Mouse (Mus musculus) yolk sac, embryonic 10.5 days (tissue): ENCODE measurements around the gene Nek8.

Experiments
- DNase-seq: peaks from one replicate; pipeline ENCODE4 v3.0.0-alpha.2; 2017; ENCODE audit warnings: low spot score

Gene Nek8

DNA sequence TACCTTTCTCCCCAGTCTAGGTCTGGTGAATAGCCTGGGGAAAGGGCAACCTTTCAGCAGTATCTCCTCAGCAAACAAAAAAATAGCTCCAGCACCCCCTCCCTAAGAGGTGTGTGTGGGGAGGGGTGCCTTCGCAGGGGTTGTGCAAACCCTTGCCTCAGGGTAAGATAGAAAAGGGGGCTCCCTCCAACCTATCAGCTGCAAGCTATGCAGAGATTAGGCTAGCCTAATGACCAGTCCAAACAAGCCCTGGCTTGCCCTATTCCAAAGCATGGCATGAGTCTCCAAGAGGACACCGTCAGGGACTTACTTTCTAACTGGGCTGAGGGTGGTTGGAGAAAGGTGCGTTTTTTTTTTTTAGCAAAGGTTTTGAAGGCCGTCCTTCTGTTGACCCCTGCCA lies 10.3 kb downstream of the Nek8 start:
- DNase-seq: no peak

- DNase-seq: no peak
Observed at GRCm38 (mm10) chr11:78165761-78166109, 10.7 kb downstream of the Nek8 start.

- peak; percentile 88 for DNase-seq
Observed at GRCm38 (mm10) chr11:78164924-78165760, 11.3 kb downstream of the Nek8 start, which contains the start of gene Traf4. TSS of gene Traf4 (minus strand) at chr11:78165589.

DNA sequence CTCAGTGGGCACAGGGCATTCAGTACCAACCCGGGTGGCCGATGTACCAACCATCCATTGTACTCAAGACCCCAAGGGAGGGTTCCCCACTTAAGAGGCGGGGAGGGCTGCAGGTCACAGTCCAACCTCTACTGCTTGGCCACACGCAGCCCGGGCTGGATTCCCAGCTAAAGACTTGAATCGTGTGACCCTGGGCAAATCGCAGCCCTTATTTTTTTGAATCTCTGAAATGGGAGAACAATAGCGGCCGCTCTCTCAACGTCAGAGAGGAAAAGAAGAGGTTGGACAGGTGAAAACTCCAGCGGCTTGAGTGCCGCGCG lies 11.9 kb downstream of the Nek8 start:
- DNase-seq: no peak

DNA sequence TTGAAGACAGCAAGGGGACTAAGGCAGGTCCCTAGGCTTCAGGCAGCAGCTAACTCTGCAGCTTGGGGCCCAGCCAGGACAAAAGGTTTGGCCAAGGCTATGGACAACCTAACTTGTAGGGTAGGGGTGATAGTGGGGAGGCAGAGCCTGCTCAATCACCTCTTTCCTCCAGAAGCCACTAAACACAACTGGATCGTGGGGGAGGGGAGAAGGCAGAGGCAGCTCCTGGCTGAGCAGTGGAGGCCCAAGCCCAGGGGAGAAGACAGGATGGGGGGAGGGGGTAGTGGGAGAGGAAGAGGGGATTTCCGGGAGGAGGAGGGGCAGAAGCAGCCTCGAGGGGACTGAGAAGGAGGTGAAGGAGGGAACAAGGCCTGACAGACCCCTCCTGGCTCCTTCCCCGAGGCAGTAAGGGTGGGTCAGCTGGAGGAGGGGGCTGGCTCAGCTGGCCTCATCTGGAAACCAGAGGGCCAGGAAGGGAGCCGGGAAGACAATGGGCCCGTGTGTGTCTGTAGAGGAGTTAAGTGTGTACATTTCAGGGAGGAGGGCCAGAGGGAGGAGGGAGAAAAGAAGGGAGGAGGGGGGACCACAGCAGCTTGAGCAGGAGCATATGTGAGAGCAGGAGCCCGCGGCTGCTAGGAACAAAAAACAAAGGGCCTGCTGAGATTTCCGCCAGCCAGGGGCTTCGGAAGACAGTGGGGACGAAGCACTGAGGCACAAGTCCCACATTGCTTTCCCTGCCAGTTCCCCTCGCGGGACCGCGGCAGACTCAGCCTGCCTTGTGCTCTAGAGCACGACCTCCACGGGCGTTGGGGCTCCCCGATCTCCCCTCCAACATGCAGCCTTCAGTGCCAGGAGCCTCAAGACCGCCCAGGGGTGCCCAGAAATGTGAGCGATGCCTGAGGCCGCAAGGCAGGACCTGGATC lies 12.5 kb downstream of the Nek8 start:
- DNase-seq: peak; percentile 89

- no peak for DNase-seq
Observed at GRCm38 (mm10) chr11:78163045-78163444, 13.4 kb downstream of the Nek8 start.

DNA sequence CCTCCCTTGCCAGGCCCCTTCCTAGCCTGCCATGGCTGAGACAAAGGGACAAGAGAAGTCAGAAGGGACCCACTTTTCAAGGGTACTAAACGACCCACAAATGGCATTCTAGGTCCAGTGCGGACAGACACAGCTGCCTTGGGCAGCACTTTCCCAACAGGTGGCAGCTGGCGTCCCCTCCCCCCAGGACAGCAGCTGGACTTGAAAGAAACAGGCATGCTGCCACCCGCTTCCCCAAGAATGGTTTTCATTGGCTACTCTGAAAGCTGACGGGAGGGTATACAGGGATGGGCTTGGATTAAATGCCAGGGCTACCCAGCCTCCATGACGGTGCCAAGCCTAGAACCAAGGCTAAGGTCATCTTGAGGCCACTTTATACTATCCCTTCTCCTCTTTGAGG lies 14.0 kb downstream of the Nek8 start:
- no peak for DNase-seq

DNA sequence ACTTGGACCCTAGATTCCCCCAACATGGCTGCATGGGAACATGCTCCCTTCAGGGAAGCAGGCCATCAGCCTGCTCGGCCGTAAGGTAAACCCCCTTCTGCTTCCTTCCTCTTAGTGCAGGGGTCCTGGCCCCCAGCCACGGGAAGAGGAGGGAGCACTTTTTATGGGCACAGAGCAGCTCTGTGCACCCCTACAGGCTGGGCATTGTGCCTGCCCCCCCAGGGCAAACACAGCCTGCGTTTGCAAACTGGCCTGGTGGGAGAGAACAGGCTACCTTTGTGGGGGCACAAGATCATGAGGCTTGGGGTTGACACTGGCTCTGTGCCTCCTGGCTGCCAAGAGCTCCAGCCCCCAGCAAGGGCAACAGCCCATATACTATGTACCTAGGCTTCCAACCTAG lies 14.5 kb downstream of the Nek8 start:
- DNase-seq: no peak

GRCm38 (mm10) chr11:78161169-78161568 lies 15.3 kb downstream of the Nek8 start:
- DNase-seq: no peak

DNA sequence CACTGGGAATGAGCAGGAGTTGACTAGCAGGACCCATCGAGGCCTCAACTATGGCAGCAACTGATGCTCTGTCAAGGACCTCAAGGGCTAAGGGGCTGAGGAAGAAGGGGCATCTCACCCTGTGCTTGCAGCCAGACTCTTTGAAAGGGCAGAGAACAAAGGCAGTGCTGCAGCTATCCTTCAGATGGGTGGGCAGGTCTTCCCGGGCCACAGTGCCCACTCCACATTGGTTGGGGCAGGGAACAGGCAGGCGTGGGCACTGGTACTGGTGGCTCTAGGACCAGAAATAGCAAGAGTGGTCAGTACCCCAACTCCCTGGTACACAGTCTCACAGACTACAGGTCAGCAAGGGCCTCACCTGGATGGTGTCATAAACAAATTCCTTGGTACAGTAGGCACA lies 15.8 kb downstream of the Nek8 start:
- DNase-seq: no peak

GRCm38 (mm10) chr11:78160171-78160570 lies 16.3 kb downstream of the Nek8 start:
- DNase-seq: no peak

DNA sequence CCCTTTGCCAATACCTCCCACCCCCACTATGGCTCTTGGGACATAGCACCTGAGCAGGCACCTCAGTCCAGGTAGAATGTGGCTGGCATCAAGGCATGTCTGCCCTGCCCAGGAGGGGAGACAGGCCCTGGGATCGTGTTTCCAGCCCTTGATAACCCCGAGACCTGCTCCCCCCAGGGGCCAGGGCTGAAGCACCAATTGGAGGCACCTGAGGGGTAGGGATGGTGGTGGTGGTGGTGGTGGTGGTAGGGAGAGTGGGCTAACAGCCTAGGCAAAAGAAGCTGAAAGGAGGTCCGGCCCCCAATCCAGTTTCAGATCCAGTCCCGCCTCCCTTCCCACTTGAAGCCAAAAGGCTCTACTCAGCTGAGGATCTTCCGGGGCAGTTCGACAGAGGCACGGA lies 16.9 kb downstream of the Nek8 start:
- no peak for DNase-seq

GRCm38 (mm10) chr11:78159096-78159495 lies 17.4 kb downstream of the Nek8 start:
- DNase-seq: peak; percentile 79

DNA sequence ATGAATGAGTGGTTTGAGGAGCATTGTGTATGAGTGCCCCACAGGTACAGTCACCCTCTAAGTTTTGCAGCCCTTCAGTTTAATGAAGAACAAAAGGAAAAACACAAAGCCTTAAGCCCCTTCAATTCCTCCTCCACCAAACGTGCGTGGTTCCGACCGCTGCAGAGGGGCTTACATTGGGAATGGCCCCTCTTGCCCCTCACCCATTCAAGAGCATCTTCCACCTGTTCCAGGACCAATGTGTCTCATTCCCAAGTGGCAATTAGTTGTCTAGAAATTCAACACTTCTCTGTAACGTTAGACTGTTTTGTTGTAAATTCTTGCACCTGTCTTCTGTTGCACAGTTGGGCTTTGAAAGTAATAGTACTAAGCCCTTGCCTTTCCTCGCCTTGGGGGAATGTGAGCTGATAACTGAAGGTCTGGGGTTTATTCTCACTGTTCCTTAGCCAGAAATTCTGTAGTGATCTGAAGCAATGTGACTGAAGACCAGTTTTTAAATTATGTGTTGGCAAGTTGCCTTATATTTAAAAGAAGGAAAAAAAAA lies 20.2 kb downstream of the Nek8 start:
- no peak for DNase-seq

DNA sequence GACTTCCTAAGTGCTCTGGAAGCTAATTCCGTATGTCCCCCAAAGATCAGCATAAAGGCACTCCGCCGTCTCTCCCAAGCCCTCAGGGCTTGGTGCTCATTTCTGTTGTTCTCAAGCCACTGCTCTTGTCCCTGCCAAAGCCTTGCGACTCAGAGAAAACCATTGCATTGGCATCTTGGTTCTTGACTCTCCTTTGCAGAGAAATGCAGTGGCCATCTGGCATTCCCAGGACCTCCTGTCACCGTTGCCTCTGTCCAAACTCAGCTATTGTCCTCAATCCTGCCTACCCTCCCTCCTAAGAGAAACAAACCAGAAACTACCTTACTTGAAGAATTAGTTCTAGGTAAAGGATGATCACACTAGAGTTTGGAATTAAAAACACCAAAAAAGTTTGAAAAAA lies 20.8 kb downstream of the Nek8 start:
- DNase-seq: no peak

- no peak for DNase-seq
Observed at GRCm38 (mm10) chr11:78153778-78154177, 22.7 kb downstream of the Nek8 start.

DNA sequence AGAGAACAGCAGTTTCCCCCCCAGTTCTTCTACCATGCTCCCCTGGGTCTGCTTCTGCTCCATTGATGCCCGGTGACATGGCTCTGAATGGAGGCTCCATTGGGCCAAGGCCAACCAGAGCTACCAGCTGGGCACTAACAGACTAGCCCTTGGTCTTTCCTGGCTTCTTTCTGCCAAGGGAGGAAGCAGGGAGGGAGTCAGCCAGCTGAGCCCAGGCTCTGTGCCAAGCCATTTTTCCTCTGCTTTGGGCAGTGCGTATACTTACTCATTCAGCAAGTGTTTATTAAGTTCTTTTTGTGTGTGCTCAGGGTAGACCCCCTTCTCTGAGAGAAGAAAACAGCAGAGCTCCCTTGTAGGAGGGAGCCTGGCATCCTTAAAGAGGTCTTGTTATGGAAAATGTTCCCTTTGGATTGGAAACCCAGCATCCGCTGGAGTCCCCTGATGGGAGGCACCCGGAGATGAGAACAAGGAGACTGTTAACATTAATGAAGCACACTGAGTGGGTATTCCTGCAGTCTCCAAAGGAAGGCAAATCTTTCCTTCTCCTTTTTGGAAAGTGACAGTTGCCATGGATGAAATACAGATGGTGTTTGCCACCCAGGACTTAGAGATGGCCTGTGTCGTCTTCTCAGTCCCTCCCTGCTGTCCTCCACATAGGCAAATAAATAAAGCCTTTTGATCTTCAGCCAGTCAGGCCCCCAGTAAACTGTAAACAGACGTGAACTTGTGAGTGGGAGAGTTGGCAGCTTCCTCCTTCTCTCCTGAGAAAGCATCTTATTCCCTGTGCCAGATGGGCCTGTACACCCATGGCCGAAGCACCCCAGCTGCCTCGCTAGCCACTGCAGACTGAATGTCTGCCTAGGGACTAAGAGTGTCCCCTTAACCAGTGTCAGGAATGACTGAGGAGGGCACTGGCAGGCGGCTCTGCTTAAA lies 23.9 kb downstream of the Nek8 start:
- no peak for DNase-seq

- no peak for DNase-seq
Observed at GRCm38 (mm10) chr11:78151161-78151560, 25.3 kb downstream of the Nek8 start.

DNA sequence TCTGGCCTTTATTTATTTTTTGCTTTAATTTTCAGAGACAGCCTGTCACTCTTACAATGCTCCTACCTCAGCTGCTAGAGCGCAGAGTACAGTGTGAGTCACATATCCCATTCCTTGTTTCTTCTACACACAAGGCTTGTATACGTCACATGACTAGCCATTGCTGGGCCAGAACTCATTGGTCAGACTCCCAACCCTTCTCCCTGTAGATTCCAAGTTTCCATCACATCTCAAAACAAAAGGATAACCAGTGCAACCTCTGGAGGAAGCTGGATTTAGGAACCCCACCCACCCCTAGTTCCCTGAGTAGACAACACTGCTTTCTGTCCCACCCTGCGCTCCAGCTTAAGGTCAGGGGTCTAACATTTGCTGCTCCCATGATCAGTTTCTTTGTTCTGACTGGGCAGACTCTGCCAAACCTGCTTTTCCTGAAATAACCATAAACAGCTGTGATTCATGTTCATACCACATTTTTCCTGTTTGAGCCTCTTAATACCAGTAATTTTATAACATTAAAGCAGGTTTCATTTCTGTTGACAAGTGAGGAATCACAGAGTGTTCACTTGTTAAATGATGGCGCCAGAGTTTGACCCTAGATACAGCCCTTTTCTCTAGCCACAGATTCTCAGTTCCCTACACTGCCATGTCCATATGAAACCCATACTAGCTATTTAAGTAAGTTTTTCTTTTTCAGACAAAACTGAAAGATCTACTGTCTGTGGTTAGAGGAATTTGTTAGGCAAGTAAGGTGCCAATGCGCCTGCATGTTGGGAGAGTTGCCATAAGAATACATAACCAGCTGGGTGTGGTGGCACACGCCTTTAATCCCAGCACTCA lies 29.6 kb downstream of the Nek8 start:
- no peak for DNase-seq

DNA sequence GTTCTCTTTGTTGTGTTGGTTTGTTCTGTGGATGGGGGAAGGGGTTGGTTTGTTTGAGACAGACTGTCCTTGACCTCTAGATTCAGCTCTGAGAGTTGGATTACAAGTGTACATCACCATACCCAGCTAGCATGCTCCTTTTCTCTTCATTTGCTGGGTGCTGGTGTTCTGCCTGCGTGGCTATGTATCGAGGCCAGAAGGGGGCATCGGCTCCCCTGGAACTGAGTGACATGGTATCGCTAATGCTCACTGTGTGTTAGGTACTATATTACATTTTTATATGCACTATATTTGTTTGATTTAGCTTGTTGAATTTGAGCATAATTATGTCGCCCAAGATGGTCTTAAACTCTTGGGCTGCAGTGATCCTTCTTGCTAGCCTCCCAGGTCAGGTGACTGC lies 30.3 kb downstream of the Nek8 start:
- DNase-seq: no peak

- DNase-seq: no peak
Observed at GRCm38 (mm10) chr11:78143520-78143919, 33.0 kb downstream of the Nek8 start.
